Mouse (Mus musculus): ENCODE measurements around the gene Cavin1.

- no peak for TF ChIP-seq TAL1 (IDR thresholded peaks at IDR 0.05; ENCODE audit: low read length)
- TF ChIP-seq GATA1 (IDR thresholded peaks at IDR 0.05; ENCODE audit: low read length): no peak
Measured at GRCm38 (mm10) chr11:100942388-100942787, 28.3 kb downstream of the Cavin1 start.

All from erythroblast, embryonic 14.5 days (primary cell).